Mouse (Mus musculus): ENCODE measurements around the gene Erc1.

DNA sequence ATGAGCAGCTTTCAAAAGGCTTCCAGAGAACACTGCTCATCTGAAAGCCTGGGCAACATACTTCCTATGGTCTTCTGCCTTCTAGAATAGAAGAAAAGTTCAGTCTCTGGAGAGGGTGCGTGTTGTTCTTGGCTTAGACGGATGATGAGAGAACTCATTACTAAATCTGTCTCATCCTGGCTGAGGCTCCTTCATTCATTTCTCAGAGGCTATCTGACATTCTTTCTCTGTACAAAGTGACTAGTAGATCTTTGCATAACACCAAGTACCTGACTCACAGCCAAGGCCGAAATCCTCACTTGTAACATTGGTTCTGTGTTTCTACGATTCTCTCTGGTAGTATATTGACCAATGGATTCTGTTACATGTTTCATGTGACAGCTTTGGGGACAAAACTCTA is 252.5 kb downstream of the Erc1 start:
- TF ChIP-seq CTCF (conservative IDR thresholded peaks at IDR 0.05; ENCODE audit: low read length) (no peak), POU5F1 (IDR thresholded peaks at IDR 0.05; ENCODE audit: borderline replicate concordance, low read length) (no peak)
